Mouse (Mus musculus): ENCODE measurements around the gene Ppt2.

DNA sequence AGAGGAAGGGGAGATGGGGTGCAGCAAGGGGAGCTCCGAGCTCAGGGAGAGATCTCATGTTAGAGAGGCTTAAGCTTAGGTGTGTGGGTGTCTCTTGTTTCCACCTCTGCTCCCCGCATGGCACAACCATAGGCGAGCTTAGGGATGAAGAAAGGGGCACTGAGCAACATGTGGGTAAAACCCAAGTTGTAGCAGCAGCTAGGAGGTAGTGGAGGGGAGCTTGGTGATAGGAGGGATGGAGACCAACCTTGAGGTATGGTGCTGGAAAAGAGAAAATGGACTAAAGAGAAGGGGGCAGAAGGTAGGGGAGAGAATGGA is 31.5 kb upstream of the Ppt2 start:
- TF ChIP-seq EP300 (IDR thresholded peaks at IDR 0.05; ENCODE audit: low read depth) (no peak), CTCF (IDR thresholded peaks at IDR 0.05; ENCODE audit: low read depth) (no peak)
